Mouse (Mus musculus): ENCODE data around the gene B3gnt2. TPM values are rescaled to one million over a fixed set of nuclear protein-coding genes. Genes with fewer than 3 reads are reported as not detected.

Gene B3gnt2
- polyA plus RNA-seq, 1 experiment from 2014 or later: 2.7 TPM

DNA sequence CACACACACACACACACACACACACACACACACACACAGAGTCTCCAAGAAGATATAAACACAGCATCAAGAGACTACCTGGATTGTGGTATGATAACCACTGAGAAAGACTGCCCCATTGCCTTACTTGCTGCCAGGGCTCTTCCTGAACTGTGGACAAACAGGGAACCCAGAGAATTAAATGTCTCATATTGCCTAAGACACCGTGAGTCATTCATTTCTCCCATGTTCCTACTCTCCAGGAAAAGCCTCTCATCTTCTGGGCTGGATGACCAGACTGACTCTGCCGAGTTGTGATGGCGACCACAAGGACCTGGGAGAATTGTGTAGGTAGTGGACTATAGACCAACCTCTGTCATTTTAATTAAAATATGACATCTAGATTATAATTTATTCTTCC, 149.4 kb downstream of the B3gnt2 start:
- DNase-seq (ENCODE audit: low spot score): no peak
- WGBS: 83% methylated on average over 3 of the region's 3 CpGs
- Histone ChIP-seq H3K27ac (replicated peaks; ENCODE audit: low read depth, low read length) (no peak overlapping the region), H3K36me3 (replicated peaks; ENCODE audit: control insufficient read depth, insufficient read depth, low read depth, low read length) (no peaks in the 10 kb centered on the region), H3K9me3 (replicated peaks; ENCODE audit: control insufficient read depth, low read length) (no peaks in the 10 kb centered on the region), H3K4me3 (ENCODE audit: low read depth, low read length) (no peak overlapping the region), H3K4me2 (ENCODE audit: low read depth, low read length) (no peak overlapping the region), H3K9ac (replicated peaks; ENCODE audit: low read length) (no peak overlapping the region), H3K4me1 (ENCODE audit: control insufficient read depth, insufficient read depth, low read length) (no peaks in the 10 kb centered on the region), H3K27me3 (ENCODE audit: control insufficient read depth, insufficient read depth, low read length) (no peaks in the 10 kb centered on the region)
- ATAC-seq (replicated peaks; ENCODE audit: insufficient number of reproducible peaks, low FRiP score, low TSS enrichment, low read depth): no peak

DNA sequence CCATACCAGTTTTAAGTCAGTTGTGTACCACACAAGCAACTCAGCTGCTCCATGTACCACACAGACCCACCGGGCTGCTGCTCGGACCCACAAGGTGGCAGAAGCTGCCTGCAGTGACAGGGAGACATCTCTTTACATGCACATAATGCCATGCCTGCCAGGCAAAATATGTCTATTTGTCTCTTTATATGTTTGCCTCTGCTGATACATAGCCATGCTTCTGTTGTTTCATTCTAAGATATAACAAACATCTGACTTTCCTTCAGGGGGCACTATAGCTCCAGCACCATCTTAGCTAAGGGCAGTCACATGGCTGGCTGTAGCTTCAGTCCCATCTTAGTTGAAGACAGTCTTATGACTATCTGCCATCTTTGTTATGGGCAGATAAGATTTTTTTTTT, 150.2 kb downstream of the B3gnt2 start:
- H3K4me1 ChIP-seq (ENCODE audit: control insufficient read depth, insufficient read depth, low read length): no peaks in the 10 kb centered on the region
- 89% methylated on average over 2 of the region's 2 CpGs for WGBS
- no peak overlapping the region for H3K9ac ChIP-seq (replicated peaks; ENCODE audit: low read length)
- H3K4me3 ChIP-seq (ENCODE audit: low read depth, low read length): no peak overlapping the region
- H3K9me3 ChIP-seq (replicated peaks; ENCODE audit: control insufficient read depth, low read length): no peaks in the 10 kb centered on the region
- no peak overlapping the region for H3K27ac ChIP-seq (replicated peaks; ENCODE audit: low read depth, low read length)
- ATAC-seq (replicated peaks; ENCODE audit: insufficient number of reproducible peaks, low FRiP score, low TSS enrichment, low read depth) (no peak; the same call in 1 of the 2 replicates), DNase-seq (ENCODE audit: low spot score) (peak; percentile 53)
- H3K27me3 ChIP-seq (ENCODE audit: control insufficient read depth, insufficient read depth, low read length): no peaks in the 10 kb centered on the region
- no peaks in the 10 kb centered on the region for H3K36me3 ChIP-seq (replicated peaks; ENCODE audit: control insufficient read depth, insufficient read depth, low read depth, low read length)
- H3K4me2 ChIP-seq (ENCODE audit: low read depth, low read length): no peak overlapping the region

Other genes starting within 250 kb of the B3gnt2 start
- 4.8 TPM in 2 replicates for gene Zrsr1, start 111.0 kb upstream of the B3gnt2 start, polyA plus RNA-seq (2014; fragmentation: Nextera tagmentation; extraction: Ambion mirVana)
- gene Gm28048, start 121.1 kb upstream of the B3gnt2 start, polyA plus RNA-seq (2014; fragmentation: Nextera tagmentation; extraction: Ambion mirVana): 9.5 and 9.8 TPM in 2 replicates
- 402 and 452 TPM in 2 replicates for gene Commd1, start 121.4 kb upstream of the B3gnt2 start, polyA plus RNA-seq (2014; fragmentation: Nextera tagmentation; extraction: Ambion mirVana)
- gene Cct4, start 129.6 kb upstream of the B3gnt2 start, polyA plus RNA-seq (2014; fragmentation: Nextera tagmentation; extraction: Ambion mirVana): 458 and 477 TPM in 2 replicates
- gene Fam161a, start 146.6 kb upstream of the B3gnt2 start, polyA plus RNA-seq (2014; fragmentation: Nextera tagmentation; extraction: Ambion mirVana): 2.5 and 4.1 TPM in 2 replicates

All from embryonic facial prominence, embryonic 11.5 days (tissue).